Mouse (Mus musculus) brown adipose tissue, adult 24 weeks (tissue): Measurements from ENCODE around the gene Numb. TPM values are rescaled to one million over a fixed set of nuclear protein-coding genes. Genes with fewer than 3 reads are reported as not detected.

Experiments
- H3K27ac ChIP-seq: fragments of 200-500 bp; replicated peaks from 2 replicates; pipeline ENCODE4 v1.5.1; 2012; ENCODE audit warnings: low read depth, mild to moderate bottlenecking, low read length
- H3K4me1 ChIP-seq: fragments of 200-500 bp; 2 replicates; pipeline ENCODE4 v1.6.1; 2012; ENCODE audit warnings: low read length, mixed read lengths; ENCODE audit not compliant: control insufficient read depth, insufficient read depth, insufficient read length
- H3K4me3 ChIP-seq: fragments of 200-500 bp; 2 replicates; pipeline ENCODE4 v1.5.1; 2012; ENCODE audit warnings: low read depth, mild to moderate bottlenecking, low read length, moderate library complexity; ENCODE audit not compliant: insufficient read depth
- polyA plus RNA-seq: library from polyadenylated mRNA; stranded (reverse); fragments of >200 nt; gene quantifications from 2 replicates; pipeline ENCODE4 v1.2.4, GENCODE M21; 2012; ENCODE audit not compliant: missing spikeins, insufficient read depth, insufficient read length

Gene Numb
- polyA plus RNA-seq, 1 experiment, result 11.9 TPM

- Histone ChIP-seq H3K4me1 (peaks cover 3% of the 10 kb centered on the region), H3K27ac (no peak overlapping the region), H3K4me3 (no peak overlapping the region)
Observed at GRCm38 (mm10) chr12:83848595-83849231, 73.0 kb downstream of the Numb start.

GRCm38 (mm10) chr12:83847877-83848276 lies 73.9 kb downstream of the Numb start:
- Histone ChIP-seq H3K4me1 (peaks cover 3% of the 10 kb centered on the region), H3K4me3 (no peak overlapping the region), H3K27ac (no peak overlapping the region)

GRCm38 (mm10) chr12:83842678-83843440 lies 78.9 kb downstream of the Numb start:
- Histone ChIP-seq H3K4me3 (no peak overlapping the region), H3K4me1 (no peaks in the 10 kb centered on the region), H3K27ac (no peak overlapping the region)

- Histone ChIP-seq H3K4me3 (no peak overlapping the region), H3K27ac (no peak overlapping the region), H3K4me1 (no peaks in the 10 kb centered on the region)
Observed at GRCm38 (mm10) chr12:83841409-83842190, 80.1 kb downstream of the Numb start.

GRCm38 (mm10) chr12:83833979-83834378 lies 87.8 kb downstream of the Numb start:
- Histone ChIP-seq H3K4me3 (no peak overlapping the region), H3K4me1 (no peaks in the 10 kb centered on the region), H3K27ac (no peak overlapping the region)

GRCm38 (mm10) chr12:83830424-83830823 lies 91.3 kb downstream of the Numb start:
- Histone ChIP-seq H3K27ac (no peak overlapping the region), H3K4me3 (no peak overlapping the region), H3K4me1 (no peaks in the 10 kb centered on the region)

GRCm38 (mm10) chr12:83816616-83817015 lies 105.1 kb downstream of the Numb start:
- no peaks in the 10 kb centered on the region for H3K4me1 ChIP-seq
- no peak overlapping the region for H3K27ac ChIP-seq
- H3K4me3 ChIP-seq, result no peak overlapping the region

- H3K27ac ChIP-seq, result no peak overlapping the region
- H3K4me1 ChIP-seq, result no peaks in the 10 kb centered on the region
- no peak overlapping the region for H3K4me3 ChIP-seq
Observed at GRCm38 (mm10) chr12:83811901-83812300, 109.8 kb downstream of the Numb start.

GRCm38 (mm10) chr12:83803641-83804040 lies 118.1 kb downstream of the Numb start:
- Histone ChIP-seq H3K4me1 (no peaks in the 10 kb centered on the region), H3K4me3 (no peak overlapping the region), H3K27ac (no peak overlapping the region)

- no peak overlapping the region for H3K4me3 ChIP-seq
- H3K4me1 ChIP-seq, result no peaks in the 10 kb centered on the region
- no peak overlapping the region for H3K27ac ChIP-seq
Observed at GRCm38 (mm10) chr12:83800943-83801342, 120.8 kb downstream of the Numb start.

GRCm38 (mm10) chr12:83798313-83798712 lies 123.4 kb downstream of the Numb start:
- Histone ChIP-seq H3K4me1 (no peaks in the 10 kb centered on the region), H3K4me3 (no peak overlapping the region), H3K27ac (no peak overlapping the region)

- Histone ChIP-seq H3K27ac (no peak overlapping the region), H3K4me3 (no peak overlapping the region), H3K4me1 (no peaks in the 10 kb centered on the region)
Observed at GRCm38 (mm10) chr12:83795586-83795985, 126.1 kb downstream of the Numb start.

- Histone ChIP-seq H3K4me3 (no peak overlapping the region), H3K4me1 (peaks cover 2% of the 10 kb centered on the region; the same call in 1 of the 2 replicates), H3K27ac (no peak overlapping the region)
Observed at GRCm38 (mm10) chr12:83795051-83795450, 126.7 kb downstream of the Numb start.

GRCm38 (mm10) chr12:83792706-83793410 lies 128.9 kb downstream of the Numb start:
- Histone ChIP-seq H3K4me1 (peaks cover 2% of the 10 kb centered on the region; the same call in 1 of the 2 replicates), H3K4me3 (no peak overlapping the region), H3K27ac (no peak overlapping the region)

GRCm38 (mm10) chr12:83791737-83792136 lies 130.0 kb downstream of the Numb start:
- Histone ChIP-seq H3K4me1 (peaks cover 2% of the 10 kb centered on the region; the same call in 1 of the 2 replicates), H3K4me3 (no peak overlapping the region), H3K27ac (no peak overlapping the region)
